Mouse (Mus musculus) adrenal gland, adult 10 weeks (tissue): ENCODE measurements around the gene Emg1. TPM values are rescaled to one million over a fixed set of nuclear protein-coding genes. Genes with fewer than 3 reads are reported as not detected.

ENCODE experiments used
- polyA plus RNA-seq: library from polyadenylated mRNA; stranded (reverse); fragments of 350-450 nt; fragmentation: Illumina TruSeq; extraction: RNeasy Lipid Tissue Mini Kit (QIAGEN cat#74804); gene quantifications from one replicate; pipeline ENCODE4 v1.2.3, GENCODE M21; 2014; ENCODE audit warnings: low read depth, low replicate concordance

The Emg1 gene
- polyA plus RNA-seq = 16.4 TPM

GRCm38 (mm10) chr6:124711824-124712782, at the start of gene Emg1, which contains the start of gene Phb2:
TSS of gene Emg1 (minus strand) at chr6:124712178.
TSS of gene Phb2 (plus strand) at chr6:124712336.

GRCm38 (mm10) chr6:124755831-124756595, 44.0 kb upstream of the Emg1 start, which contains the start of the genes Gm45234 and Atn1:
TSS of gene Gm45234 (minus strand) at chr6:124756021.
TSS of gene Atn1 (minus strand) at chr6:124756524.

GRCm38 (mm10) chr6:124740888-124741761, 29.1 kb upstream of the Emg1 start, which contains the start of gene Grcc10:
TSS of gene Grcc10 (minus strand) at chr6:124741374.

DNA sequence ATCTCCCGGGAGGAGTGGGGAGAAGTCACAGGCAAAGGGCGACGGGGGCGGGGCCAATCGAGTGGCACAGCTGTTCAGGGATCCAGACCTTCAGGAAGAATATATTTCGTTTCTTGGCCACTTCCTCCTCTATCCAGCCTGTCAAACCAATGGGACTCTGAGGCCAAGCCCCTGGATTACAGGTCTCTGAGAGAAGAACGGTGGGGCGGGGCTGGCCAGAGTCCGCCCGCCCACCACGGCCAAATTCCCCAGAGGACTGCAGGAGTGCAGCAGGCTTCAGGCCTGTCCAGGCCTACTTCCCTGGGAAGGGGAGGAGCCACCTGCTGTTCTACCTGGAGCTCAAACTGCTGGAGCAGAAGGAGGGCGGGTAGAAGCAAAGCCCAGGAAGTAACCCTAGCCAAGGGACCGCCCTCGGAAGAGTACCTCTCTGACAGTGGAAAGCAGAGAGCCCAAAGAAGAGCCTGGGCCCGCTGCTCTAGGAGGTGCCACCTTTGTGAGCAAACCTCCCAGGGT, 26.6 kb upstream of the Emg1 start, which contains the start of gene Ptpn6:
Gene Ptpn6, minus strand, starts transcription at position 204 of the 513 bp plus-strand sequence.

GRCm38 (mm10) chr6:124662477-124663423, 49.2 kb downstream of the Emg1 start, which contains the start of gene Lpcat3:
TSS of gene Lpcat3 (plus strand) at chr6:124663027.

Other genes with a start within 250 kb of the Emg1 start
- gene Clstn3, start 247.4 kb downstream of the Emg1 start, polyA plus RNA-seq = 1.3 TPM
- 7.9 TPM for gene C1rl, start 219.1 kb downstream of the Emg1 start, polyA plus RNA-seq
- gene C1ra, start 199.8 kb downstream of the Emg1 start, polyA plus RNA-seq = 19.7 TPM
- gene C1s1, start 169.8 kb downstream of the Emg1 start, polyA plus RNA-seq = 62.6 TPM
- 0.29 TPM for gene C1rb, start 141.9 kb downstream of the Emg1 start, polyA plus RNA-seq
- gene C1s2, start 76.1 kb downstream of the Emg1 start, polyA plus RNA-seq = 0.29 TPM
- 56.7 TPM for gene Lpcat3, start 49.2 kb downstream of the Emg1 start, polyA plus RNA-seq
- 35.9 TPM for gene Phb2, start 158 bp upstream of the Emg1 start, polyA plus RNA-seq
- gene Ptpn6, start 26.5 kb upstream of the Emg1 start, polyA plus RNA-seq = 1.5 TPM
- gene Grcc10, start 29.2 kb upstream of the Emg1 start, polyA plus RNA-seq = 4.3 TPM
- not detected for gene Gm45234, start 43.8 kb upstream of the Emg1 start, polyA plus RNA-seq
- gene Atn1, start 44.3 kb upstream of the Emg1 start, polyA plus RNA-seq = 1.3 TPM
- gene Eno2, start 57.5 kb upstream of the Emg1 start, polyA plus RNA-seq = 2.2 TPM
- not detected for gene Lrrc23, start 67.5 kb upstream of the Emg1 start, polyA plus RNA-seq
- gene Spsb2, start 96.5 kb upstream of the Emg1 start, polyA plus RNA-seq = not detected
- gene Tpi1, start 102.1 kb upstream of the Emg1 start, polyA plus RNA-seq = 34.6 TPM
- 34.7 TPM for gene Usp5, start 117.3 kb upstream of the Emg1 start, polyA plus RNA-seq
- gene Cdca3, start 117.4 kb upstream of the Emg1 start, polyA plus RNA-seq = 1.5 TPM
- 0.35 TPM for gene Gnb3, start 128.1 kb upstream of the Emg1 start, polyA plus RNA-seq
- gene P3h3, start 145.6 kb upstream of the Emg1 start, polyA plus RNA-seq = 0.93 TPM
- not detected for gene Gpr162, start 151.8 kb upstream of the Emg1 start, polyA plus RNA-seq
- 0.29 TPM for gene Cd4, start 176.0 kb upstream of the Emg1 start, polyA plus RNA-seq
- 0.29 TPM for gene Lag3, start 199.5 kb upstream of the Emg1 start, polyA plus RNA-seq
- 243 TPM for gene Ptms, start 207.9 kb upstream of the Emg1 start, polyA plus RNA-seq
- gene Mlf2, start 219.2 kb upstream of the Emg1 start, polyA plus RNA-seq = 12.2 TPM